Mouse (Mus musculus): ENCODE results near the gene Fam71e1. TPM values are rescaled to one million over a fixed set of nuclear protein-coding genes. Genes with fewer than 3 reads are reported as not detected.
A peak's percentile ranks its signal among the peaks of the same experiment; 100 is the strongest.

The Fam71e1 gene
- 10 to 100 TPM; 17.4 to 18.9 TPM for total RNA-seq (2021)

DNA sequence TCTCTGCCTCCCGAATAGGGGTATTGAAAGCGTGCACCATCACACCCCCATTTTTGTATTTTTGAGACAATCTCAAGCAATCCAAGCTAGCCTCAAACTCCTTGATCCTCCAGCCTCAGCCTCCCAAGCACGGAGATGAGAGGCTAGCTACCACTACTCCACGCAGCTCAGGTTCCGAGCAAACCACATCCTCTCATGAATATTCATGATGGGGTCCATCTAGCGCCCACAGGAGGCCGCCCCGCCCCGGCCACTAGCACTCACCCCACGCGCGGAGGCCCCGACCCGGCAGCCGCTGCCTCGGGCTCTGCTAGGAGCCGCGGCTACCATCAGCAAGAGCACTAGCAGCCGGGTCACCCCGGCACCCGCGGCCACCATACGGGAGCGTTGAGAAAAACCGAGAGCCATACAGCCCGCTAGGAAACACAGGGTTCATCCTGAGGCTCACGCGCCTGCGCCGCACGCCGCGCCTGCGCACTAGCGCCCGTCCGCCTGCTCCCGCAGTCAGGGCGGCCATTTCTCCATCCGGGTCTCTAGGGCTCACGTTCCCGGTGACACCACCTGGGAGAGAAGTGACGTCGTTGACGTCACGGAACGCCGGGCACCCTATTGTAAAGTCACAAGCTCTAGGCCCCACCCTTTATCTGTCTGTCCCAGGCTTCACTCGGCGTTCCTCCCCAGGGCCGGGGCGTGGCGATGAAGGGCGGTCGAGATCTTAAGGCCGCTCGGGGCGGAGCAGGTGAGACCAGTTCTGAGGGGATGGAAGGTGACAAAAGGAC lies at the start of gene Fam71e1, which contains the start of gene Emc10:
Fam71e1 (plus strand) TSS at position 590 of the 779 bp plus-strand sequence.
Emc10 (minus strand) TSS at position 538 of the 779 bp plus-strand sequence.
- DNase-seq (ENCODE audit: low spot score in 2 of 2): peak; percentile 98 to 99
- intact Hi-C loops (cut with DNase I): loop anchor here (2.0 kb wide), 1 partner anchor 53 kb away; the partner anchor contains the start of gene Pold1

- no peak for DNase-seq (ENCODE audit: low spot score in 2 of 2)
- intact Hi-C loops (cut with DNase I): no loop called here
Observed at GRCm38 (mm10) chr7:44453256-44453655, 43.1 kb upstream of the Fam71e1 start.

GRCm38 (mm10) chr7:44456302-44456701 lies 40.1 kb upstream of the Fam71e1 start:
- DNase-seq (ENCODE audit: low spot score in 2 of 2): no peak
- intact Hi-C loops (cut with DNase I): no loop called here

GRCm38 (mm10) chr7:44460067-44460466 lies 36.3 kb upstream of the Fam71e1 start:
- no peak for DNase-seq (ENCODE audit: low spot score in 2 of 2)
- intact Hi-C loops (cut with DNase I): no loop called here

GRCm38 (mm10) chr7:44460767-44461502 lies 35.4 kb upstream of the Fam71e1 start:
- intact Hi-C loops (cut with DNase I): no loop called here

DNA sequence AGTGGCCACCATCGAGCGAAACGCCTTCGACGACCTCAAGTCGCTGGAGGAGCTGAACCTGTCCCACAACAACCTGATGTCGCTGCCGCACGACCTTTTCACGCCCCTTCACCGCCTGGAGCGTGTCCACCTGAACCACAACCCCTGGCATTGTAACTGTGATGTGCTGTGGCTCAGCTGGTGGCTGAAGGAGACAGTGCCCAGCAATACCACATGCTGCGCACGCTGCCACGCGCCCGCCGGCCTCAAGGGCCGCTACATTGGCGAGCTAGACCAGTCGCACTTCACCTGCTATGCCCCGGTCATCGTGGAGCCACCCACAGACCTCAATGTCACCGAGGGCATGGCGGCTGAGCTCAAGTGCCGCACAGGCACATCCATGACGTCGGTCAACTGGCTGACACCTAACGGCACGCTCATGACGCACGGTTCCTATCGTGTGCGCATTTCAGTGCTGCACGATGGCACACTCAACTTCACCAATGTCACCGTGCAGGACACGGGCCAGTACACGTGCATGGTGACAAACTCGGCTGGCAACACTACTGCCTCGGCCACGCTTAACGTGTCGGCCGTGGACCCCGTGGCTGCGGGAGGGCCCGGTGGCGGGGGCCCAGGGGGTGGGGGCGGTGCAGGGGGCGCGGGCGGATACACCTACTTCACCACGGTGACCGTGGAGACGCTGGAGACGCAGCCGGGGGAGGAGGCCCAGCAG lies 34.7 kb upstream of the Fam71e1 start:
- no peak for DNase-seq (ENCODE audit: low spot score in 2 of 2)
- intact Hi-C loops (cut with DNase I): loop anchor here (2.0 kb wide), 1 partner anchor 17 kb away; no protein-coding TSS in a partner anchor

More at GRCm38 (mm10) chr7:44460767-44461502, 35.4 kb upstream of the Fam71e1 start:
- no peak for DNase-seq (ENCODE audit: low spot score in 2 of 2)

- no peak for DNase-seq (ENCODE audit: low spot score in 2 of 2)
- intact Hi-C loops (cut with DNase I): loop anchor here (2.0 kb wide), 1 partner anchor 18 kb away; no protein-coding TSS in a partner anchor
Observed at GRCm38 (mm10) chr7:44462218-44463055, 33.9 kb upstream of the Fam71e1 start.

GRCm38 (mm10) chr7:44463056-44463425 lies 33.3 kb upstream of the Fam71e1 start:
- intact Hi-C loops (cut with DNase I): loop anchor here (2.0 kb wide), 1 partner anchor 18 kb away; no protein-coding TSS in a partner anchor
- DNase-seq (ENCODE audit: low spot score in 2 of 2): no peak

- intact Hi-C loops (cut with DNase I): loop anchor here (2.0 kb wide), 1 partner anchor 19 kb away; no protein-coding TSS in a partner anchor
- DNase-seq (ENCODE audit: low spot score in 2 of 2): no peak
Observed at GRCm38 (mm10) chr7:44463556-44464225, 32.7 kb upstream of the Fam71e1 start.

DNA sequence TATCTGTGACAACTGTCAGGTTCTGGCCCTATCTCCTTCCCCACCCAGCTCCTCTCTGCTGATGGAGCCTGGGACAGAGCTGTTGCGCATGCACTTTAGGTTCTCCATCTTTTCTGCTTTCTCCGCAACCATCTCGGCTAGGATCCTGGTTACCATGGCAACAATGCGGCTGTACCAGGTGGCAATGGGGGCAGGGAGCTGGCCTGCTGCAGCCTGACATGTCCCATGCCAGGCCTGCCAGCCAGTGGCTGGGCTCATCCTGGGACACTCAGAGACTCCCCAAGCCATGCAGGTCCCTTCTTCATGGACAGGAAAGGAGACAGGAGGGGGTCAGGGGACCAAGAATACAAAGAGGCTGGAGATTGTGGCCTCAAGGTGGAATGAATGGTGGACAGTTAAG lies 31.9 kb upstream of the Fam71e1 start:
- peak; percentile 84 to 95 for DNase-seq (ENCODE audit: low spot score in 2 of 2)
- intact Hi-C loops (cut with DNase I): no loop called here

GRCm38 (mm10) chr7:44465111-44465510 lies 31.3 kb upstream of the Fam71e1 start, which contains the start of gene Aspdh:
Aspdh (plus strand) TSS chr7:44465391.
- no peak for DNase-seq (ENCODE audit: low spot score in 2 of 2)
- intact Hi-C loops (cut with DNase I): no loop called here

- no peak for DNase-seq (ENCODE audit: low spot score in 2 of 2)
- intact Hi-C loops (cut with DNase I): no loop called here
Observed at GRCm38 (mm10) chr7:44466006-44466887, 30.1 kb upstream of the Fam71e1 start.

DNA sequence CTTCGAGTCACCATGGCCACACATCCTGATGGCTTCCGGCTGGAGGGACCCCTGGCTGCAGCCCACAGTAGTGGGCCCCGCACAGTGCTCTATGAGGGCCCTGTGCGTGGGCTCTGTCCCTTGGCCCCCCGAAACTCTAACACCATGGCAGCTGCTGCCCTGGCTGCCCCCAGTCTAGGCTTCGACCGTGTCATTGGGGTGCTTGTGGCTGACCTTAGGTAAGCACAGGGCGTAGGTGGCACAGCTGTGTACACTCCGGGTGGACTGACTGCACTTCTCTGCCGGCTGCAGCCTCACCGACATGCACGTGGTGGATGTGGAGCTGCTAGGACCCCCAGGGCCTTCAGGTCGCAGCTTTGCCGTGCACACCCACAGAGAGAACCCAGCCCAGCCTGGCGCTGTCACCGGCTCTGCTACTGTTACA lies 29.5 kb upstream of the Fam71e1 start:
- DNase-seq (ENCODE audit: low spot score in 2 of 2): no peak
- intact Hi-C loops (cut with DNase I): no loop called here

DNA sequence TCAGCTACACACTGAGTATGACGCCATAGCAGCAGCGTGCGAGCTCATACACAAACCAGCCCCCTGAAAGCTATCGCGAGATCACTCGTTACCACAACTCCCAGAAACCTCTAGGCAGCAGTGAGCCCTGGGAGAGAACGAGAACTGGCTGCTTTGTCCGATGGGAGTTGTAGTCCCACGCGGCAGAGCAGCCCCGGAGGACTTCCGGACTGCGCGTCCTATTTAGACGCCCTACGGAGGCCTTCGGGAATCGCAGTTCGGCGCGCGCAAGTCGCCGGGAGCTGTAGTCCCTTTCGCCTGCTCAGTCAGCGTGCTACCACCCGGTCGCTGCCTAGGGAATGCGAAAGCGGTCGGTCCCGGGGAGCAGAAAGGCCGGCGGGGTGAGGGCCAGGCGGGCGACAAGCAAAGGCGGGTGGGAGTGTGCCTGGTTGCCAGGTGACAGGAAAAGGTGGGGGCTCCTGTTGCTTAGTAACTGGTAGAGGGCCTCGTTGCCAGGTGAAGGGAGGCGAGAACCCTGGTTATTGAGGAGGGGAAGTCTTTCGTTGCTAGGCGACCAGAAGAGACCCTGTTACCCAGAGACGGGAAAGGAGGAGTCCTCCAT lies 28.5 kb upstream of the Fam71e1 start, which contains the start of gene Josd2:
Josd2 (plus strand) TSS at position 170 of the 601 bp plus-strand sequence.
- peak; percentile 96 to 99 for DNase-seq (ENCODE audit: low spot score in 2 of 2)
- intact Hi-C loops (cut with DNase I): no loop called here

DNA sequence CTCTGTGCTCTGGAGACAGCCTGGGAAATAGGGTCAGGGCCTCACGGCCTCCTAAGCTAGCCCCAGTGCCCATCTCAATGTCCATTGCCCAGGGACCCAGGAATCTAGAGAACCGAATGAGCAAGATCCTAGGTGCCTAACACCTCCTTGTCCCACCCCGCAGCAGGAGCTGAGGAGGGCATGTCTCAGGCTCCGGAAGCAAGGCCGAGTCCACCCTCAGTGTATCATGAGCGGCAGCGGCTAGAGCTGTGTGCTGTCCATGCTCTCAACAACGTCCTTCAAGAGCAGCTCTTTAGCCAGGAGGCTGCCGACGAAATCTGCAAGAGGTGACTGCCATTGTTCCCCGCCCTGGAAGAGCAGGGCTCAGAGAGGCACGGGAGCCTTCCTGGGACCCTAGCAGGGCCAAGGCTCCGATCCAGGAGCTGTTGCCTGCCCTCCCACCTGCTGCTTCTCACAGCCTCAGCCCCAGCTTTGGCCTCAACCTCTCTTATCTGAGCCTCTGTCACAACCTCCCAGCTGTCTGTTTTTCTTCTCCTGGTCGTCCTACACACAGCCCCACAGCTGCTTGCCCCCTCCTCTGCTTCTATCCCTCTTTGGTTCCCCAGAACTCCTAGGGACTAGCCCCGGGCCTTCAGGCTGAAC lies 27.6 kb upstream of the Fam71e1 start:
- intact Hi-C loops (cut with DNase I): no loop called here
- DNase-seq (ENCODE audit: low spot score in 2 of 2): no peak
